Mouse (Mus musculus): ENCODE results near the gene Adig.

Gene Adig

GRCm38 (mm10) chr2:158523060-158523459 is 20.6 kb downstream of the Adig start:
- Histone ChIP-seq H3K4me3 (replicated peaks; ENCODE audit: low read length) (no peak overlapping the region), H3K9me3 (ENCODE audit: low read length) (no peaks in the 10 kb centered on the region), H3K27me3 (ENCODE audit: insufficient read depth, low read length) (0 out of 2 replicates have a peak, but pooled peaks cover 3% of the 10 kb centered on the region), H3K4me1 (replicated peaks; ENCODE audit: low read depth, low read length) (0 out of 2 replicates have a peak, but pooled peaks cover 3% of the 10 kb centered on the region), H3K36me3 (ENCODE audit: insufficient read depth, low read length) (no peaks in the 10 kb centered on the region)
- TF ChIP-seq POU5F1 (IDR thresholded peaks at IDR 0.05; ENCODE audit: borderline replicate concordance, low read length) (no peak), CTCF (conservative IDR thresholded peaks at IDR 0.05; ENCODE audit: low read length) (no peak), NANOG (IDR thresholded peaks at IDR 0.05; ENCODE audit: borderline replicate concordance, low read length) (no peak)

DNA sequence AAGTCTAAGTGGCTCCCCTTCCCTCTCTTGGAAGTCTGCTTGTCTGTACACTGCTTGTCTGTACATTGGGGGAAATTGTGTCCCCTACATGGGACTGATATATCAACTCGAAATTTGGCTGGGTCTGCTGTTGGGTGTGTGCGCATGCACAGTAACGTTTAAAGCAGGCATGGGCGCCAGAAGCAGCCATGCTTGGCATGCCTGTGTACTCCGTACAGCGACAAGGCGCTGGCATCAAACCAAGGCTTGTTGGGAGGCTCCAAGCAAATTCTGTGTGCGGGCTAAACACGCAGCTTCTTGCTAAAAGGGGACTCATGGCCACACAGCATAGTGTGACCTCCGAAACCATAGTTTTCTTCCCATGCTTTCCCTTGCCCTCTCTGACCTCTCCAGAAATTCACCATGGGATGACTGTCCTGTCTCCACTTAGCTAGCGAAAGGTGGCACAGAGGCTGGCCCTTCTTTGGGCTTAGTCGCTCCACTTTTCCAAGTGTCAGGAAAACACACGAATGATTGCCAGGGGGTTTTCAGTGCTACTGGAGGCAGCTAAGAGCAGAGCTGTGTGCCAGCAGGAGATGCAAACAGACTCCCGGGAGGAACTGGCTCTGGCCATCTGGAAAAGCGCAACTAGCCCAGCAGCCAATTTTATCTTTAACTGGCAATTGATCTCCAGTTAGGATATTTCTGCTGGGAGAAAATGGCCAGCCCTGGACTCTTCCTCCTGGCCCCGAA is 21.9 kb downstream of the Adig start:
- Histone ChIP-seq H3K27me3 (ENCODE audit: insufficient read depth, low read length) (peaks cover 3% of the 10 kb centered on the region; the same call in 1 of the 2 replicates), H3K36me3 (ENCODE audit: insufficient read depth, low read length) (no peaks in the 10 kb centered on the region), H3K4me1 (replicated peaks; ENCODE audit: low read depth, low read length) (0 out of 2 replicates have a peak, but pooled peaks cover 3% of the 10 kb centered on the region), H3K9me3 (ENCODE audit: low read length) (no peaks in the 10 kb centered on the region), H3K4me3 (replicated peaks; ENCODE audit: low read length) (no peak overlapping the region)
- TF ChIP-seq POU5F1 (IDR thresholded peaks at IDR 0.05; ENCODE audit: borderline replicate concordance, low read length) = no peak

- Histone ChIP-seq H3K4me1 (replicated peaks; ENCODE audit: low read depth, low read length) (peaks cover 7% of the 10 kb centered on the region), H3K9me3 (ENCODE audit: low read length) (peaks cover 4% of the 10 kb centered on the region; the same call in 1 of the 2 replicates), H3K36me3 (ENCODE audit: insufficient read depth, low read length) (no peaks in the 10 kb centered on the region), H3K4me3 (replicated peaks; ENCODE audit: low read length) (no peak overlapping the region), H3K27me3 (ENCODE audit: insufficient read depth, low read length) (peaks cover 18% of the 10 kb centered on the region)
- TF ChIP-seq CTCF (conservative IDR thresholded peaks at IDR 0.05; ENCODE audit: low read length) = peak; percentile 88
- TF ChIP-seq POU5F1 (IDR thresholded peaks at IDR 0.05; ENCODE audit: borderline replicate concordance, low read length) = no peak
Observed at GRCm38 (mm10) chr2:158534090-158534489, 31.7 kb downstream of the Adig start.

GRCm38 (mm10) chr2:158534559-158534958 is 32.1 kb downstream of the Adig start:
- Histone ChIP-seq H3K27me3 (ENCODE audit: insufficient read depth, low read length) (peaks cover 23% of the 10 kb centered on the region), H3K4me3 (replicated peaks; ENCODE audit: low read length) (no peak overlapping the region), H3K9me3 (ENCODE audit: low read length) (peaks cover 4% of the 10 kb centered on the region; the same call in 1 of the 2 replicates), H3K4me1 (replicated peaks; ENCODE audit: low read depth, low read length) (peaks cover 12% of the 10 kb centered on the region), H3K36me3 (ENCODE audit: insufficient read depth, low read length) (no peaks in the 10 kb centered on the region)
- TF ChIP-seq POU5F1 (IDR thresholded peaks at IDR 0.05; ENCODE audit: borderline replicate concordance, low read length) = no peak
- TF ChIP-seq NANOG (IDR thresholded peaks at IDR 0.05; ENCODE audit: borderline replicate concordance, low read length) = no peak
- no peak for TF ChIP-seq CTCF (conservative IDR thresholded peaks at IDR 0.05; ENCODE audit: low read length)

- peaks cover 16% of the 10 kb centered on the region for H3K4me1 ChIP-seq (replicated peaks; ENCODE audit: low read depth, low read length)
- peaks cover 52% of the 10 kb centered on the region for H3K27me3 ChIP-seq (ENCODE audit: insufficient read depth, low read length)
- TF ChIP-seq CTCF (conservative IDR thresholded peaks at IDR 0.05; ENCODE audit: low read length) = no peak
- TF ChIP-seq NANOG (IDR thresholded peaks at IDR 0.05; ENCODE audit: borderline replicate concordance, low read length) = no peak
- no peak for TF ChIP-seq POU5F1 (IDR thresholded peaks at IDR 0.05; ENCODE audit: borderline replicate concordance, low read length)
- no peaks in the 10 kb centered on the region for H3K36me3 ChIP-seq (ENCODE audit: insufficient read depth, low read length)
- peak overlapping the region; percentile 65 for H3K4me3 ChIP-seq (replicated peaks; ENCODE audit: low read length)
- H3K9me3 ChIP-seq (ENCODE audit: low read length) = no peaks in the 10 kb centered on the region
Observed at GRCm38 (mm10) chr2:158539433-158540305, 37.3 kb downstream of the Adig start.

GRCm38 (mm10) chr2:158541286-158541685 is 38.9 kb downstream of the Adig start:
- Histone ChIP-seq H3K9me3 (ENCODE audit: low read length) (no peaks in the 10 kb centered on the region), H3K27me3 (ENCODE audit: insufficient read depth, low read length) (peaks cover 49% of the 10 kb centered on the region), H3K4me1 (replicated peaks; ENCODE audit: low read depth, low read length) (peaks cover 16% of the 10 kb centered on the region), H3K4me3 (replicated peaks; ENCODE audit: low read length) (no peak overlapping the region), H3K36me3 (ENCODE audit: insufficient read depth, low read length) (no peaks in the 10 kb centered on the region)
- TF ChIP-seq NANOG (IDR thresholded peaks at IDR 0.05; ENCODE audit: borderline replicate concordance, low read length) (no peak), POU5F1 (IDR thresholded peaks at IDR 0.05; ENCODE audit: borderline replicate concordance, low read length) (no peak), CTCF (conservative IDR thresholded peaks at IDR 0.05; ENCODE audit: low read length) (no peak)

GRCm38 (mm10) chr2:158545266-158545665 is 42.9 kb downstream of the Adig start:
- H3K4me1 ChIP-seq (replicated peaks; ENCODE audit: low read depth, low read length) = peaks cover 7% of the 10 kb centered on the region
- no peaks in the 10 kb centered on the region for H3K36me3 ChIP-seq (ENCODE audit: insufficient read depth, low read length)
- H3K27me3 ChIP-seq (ENCODE audit: insufficient read depth, low read length) = peaks cover 42% of the 10 kb centered on the region
- H3K9me3 ChIP-seq (ENCODE audit: low read length) = no peaks in the 10 kb centered on the region
- TF ChIP-seq NANOG (IDR thresholded peaks at IDR 0.05; ENCODE audit: borderline replicate concordance, low read length) = no peak
- TF ChIP-seq POU5F1 (IDR thresholded peaks at IDR 0.05; ENCODE audit: borderline replicate concordance, low read length) = no peak
- no peak overlapping the region for H3K4me3 ChIP-seq (replicated peaks; ENCODE audit: low read length)

- no peak overlapping the region for H3K4me3 ChIP-seq (replicated peaks; ENCODE audit: low read length)
- TF ChIP-seq CTCF (conservative IDR thresholded peaks at IDR 0.05; ENCODE audit: low read length) = peak; percentile 96
- TF ChIP-seq NANOG (IDR thresholded peaks at IDR 0.05; ENCODE audit: borderline replicate concordance, low read length) = no peak
- peaks cover 5% of the 10 kb centered on the region for H3K4me1 ChIP-seq (replicated peaks; ENCODE audit: low read depth, low read length)
- H3K27me3 ChIP-seq (ENCODE audit: insufficient read depth, low read length) = peaks cover 46% of the 10 kb centered on the region
- no peaks in the 10 kb centered on the region for H3K36me3 ChIP-seq (ENCODE audit: insufficient read depth, low read length)
- H3K9me3 ChIP-seq (ENCODE audit: low read length) = no peaks in the 10 kb centered on the region
Observed at GRCm38 (mm10) chr2:158546751-158547150, 44.3 kb downstream of the Adig start.

Measured in E14TG2a.4 (cell line).